Mouse (Mus musculus): ENCODE data around the gene Olfr1385.
"Not testable (repeated sequence)": the region's sequence is repeated elsewhere in the genome, so short reads cannot be mapped to it uniquely, and the experiment has no call there.

Olfr1385 gene

DNA sequence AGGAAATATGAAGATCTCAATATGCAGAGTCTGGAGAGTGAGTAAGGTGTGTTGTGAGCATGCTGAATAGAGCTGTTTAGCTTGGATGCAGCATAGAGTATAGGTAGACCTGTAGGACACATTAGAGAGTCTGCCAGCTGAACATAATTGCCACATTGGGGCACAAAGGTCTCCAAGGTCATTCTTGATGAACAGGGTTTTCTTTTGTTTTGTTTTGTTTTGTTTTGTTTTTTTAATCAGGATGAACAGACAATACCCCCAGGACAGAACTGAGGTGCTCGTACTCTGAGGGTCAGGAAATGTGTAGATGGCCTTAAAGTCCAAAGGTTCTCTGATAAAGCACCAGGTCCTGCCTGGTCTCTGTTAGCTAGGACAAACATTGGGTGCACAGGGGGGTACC is at the start of gene Olfr1385:
Gene Olfr1385, plus strand, starts transcription at position 301 of the 400 bp plus-strand sequence.
- DNase-seq (ENCODE audit: low read depth, low spot score), result not testable (repeated sequence)

DNA sequence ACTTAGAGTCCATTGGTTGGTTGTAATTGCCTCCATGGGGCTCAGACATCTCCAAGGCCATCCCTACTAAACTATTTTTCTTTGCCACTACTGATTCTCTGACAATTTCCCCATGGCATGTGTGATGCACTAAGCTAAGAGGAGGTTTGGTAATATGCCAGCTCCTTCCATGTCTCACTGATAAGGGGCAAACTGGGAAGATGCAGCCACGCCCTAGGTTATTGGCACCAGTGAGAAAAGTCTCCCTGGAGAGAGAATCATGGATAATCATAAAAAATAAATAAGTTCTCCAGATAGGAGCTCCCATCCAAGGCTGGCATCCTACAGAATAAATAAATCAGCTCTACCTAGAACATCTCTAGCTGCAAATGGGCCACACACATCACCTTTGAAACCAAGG is 33.8 kb upstream of the Olfr1385 start, which contains the start of gene Olfr1387:
Gene Olfr1387, plus strand, starts transcription at position 301 of the 400 bp plus-strand sequence.
- DNase-seq (ENCODE audit: low read depth, low spot score), result no peak

DNA sequence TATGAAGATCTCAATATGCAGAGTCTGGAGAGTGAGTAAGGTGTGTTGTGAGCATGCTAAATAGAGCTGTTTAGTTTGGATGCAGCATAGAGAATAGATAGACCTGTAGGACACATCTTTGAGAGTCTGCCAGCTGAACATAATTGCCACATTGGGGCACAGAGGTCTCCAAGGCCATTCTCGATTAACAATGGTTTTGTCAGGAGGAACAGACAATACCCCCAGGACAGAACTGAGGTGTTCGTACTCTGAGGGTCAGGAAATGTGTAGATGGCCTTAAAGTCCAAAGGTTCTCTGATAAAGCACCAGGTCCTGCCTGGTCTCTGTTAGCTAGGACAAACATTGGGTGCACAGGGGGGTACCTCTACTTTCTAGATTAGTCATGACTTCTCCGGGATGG is 24.1 kb upstream of the Olfr1385 start, which contains the start of gene Olfr1386:
Gene Olfr1386, plus strand, starts transcription at position 301 of the 400 bp plus-strand sequence.
- not testable (repeated sequence) for DNase-seq (ENCODE audit: low read depth, low spot score)

DNA sequence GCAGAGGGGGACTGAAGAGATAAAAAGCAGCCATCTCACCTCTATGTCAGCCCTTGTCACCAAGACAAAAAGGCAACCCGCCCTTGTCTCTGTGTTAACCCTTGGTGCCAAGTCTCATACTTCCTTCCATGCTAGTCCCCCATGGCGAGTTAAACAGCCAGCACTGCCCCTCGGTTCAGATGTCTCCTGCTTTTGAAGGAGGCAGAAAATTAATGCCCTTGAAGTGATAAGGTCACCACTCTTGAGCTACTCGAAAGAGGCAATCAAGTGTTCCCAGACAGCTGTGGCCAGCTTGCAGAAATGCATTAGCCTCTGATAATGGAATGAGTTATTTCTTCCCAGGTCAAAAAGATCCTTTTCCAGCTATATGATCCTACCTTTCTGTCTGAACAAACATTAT is 2.9 kb upstream of the Olfr1385 start:
- no peak for DNase-seq (ENCODE audit: low read depth, low spot score)

DNA sequence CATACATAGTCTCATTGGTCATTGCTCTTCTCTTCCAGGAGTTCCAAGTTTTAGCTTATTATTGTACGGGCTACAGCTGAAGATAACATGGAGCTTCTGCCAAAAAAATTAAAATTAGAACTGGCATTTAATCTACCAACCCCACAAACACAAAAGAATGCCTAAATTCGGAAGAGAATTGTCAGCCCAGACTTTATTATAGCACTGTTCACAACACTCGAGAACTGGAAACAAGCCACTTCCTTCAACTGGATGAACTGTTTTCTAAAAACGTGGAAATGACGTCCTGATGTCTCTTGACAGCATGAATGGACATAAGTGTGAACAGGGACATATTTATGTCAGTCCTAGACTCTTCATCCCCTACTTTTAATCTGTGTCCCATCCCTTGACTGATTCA is 29.2 kb downstream of the Olfr1385 start:
- no peak for DNase-seq (ENCODE audit: low read depth, low spot score)

DNA sequence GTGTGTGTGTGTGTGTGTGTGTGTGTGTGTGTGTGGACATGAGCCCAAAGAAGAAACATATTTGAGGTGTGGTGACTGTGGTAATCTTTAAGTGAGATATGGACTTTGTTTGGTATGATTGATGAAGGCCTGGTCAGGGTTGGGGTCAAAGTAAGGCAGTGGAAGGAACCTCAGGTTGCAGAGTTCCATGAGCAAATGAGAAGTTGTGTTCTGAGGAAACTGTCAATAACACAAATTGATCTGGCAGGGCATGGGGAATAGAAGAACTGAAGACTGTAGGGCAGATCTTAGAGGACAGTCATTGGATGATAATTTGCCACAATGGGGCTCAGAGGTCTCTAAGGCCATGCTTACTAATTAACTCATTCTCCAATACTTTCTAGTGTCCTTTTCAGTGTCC is 30.5 kb downstream of the Olfr1385 start, which contains the start of gene Olfr1383:
Gene Olfr1383, plus strand, starts transcription at position 301 of the 400 bp plus-strand sequence.
- no peak for DNase-seq (ENCODE audit: low read depth, low spot score)

DNA sequence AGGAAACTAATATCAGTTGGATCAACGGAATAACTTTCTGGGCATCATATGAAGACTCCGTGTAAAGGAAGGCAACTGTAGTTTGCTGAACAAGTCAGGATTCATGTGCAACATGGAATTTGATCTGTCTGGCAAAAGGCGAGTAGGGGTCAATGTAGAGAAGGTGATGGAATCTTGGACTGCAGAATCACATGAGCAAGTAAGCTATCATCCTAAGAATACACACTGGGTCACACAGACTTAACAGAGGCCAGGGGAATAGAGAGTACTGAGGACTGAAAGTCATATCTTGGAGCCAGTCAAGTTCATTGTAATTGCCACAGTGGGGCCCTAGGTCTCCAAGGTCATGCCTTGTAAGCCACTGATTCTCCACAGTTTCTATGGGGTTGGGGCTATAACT is 39.1 kb downstream of the Olfr1385 start, which contains the start of gene Olfr1382:
Gene Olfr1382, plus strand, starts transcription at position 301 of the 400 bp plus-strand sequence.
- DNase-seq (ENCODE audit: low read depth, low spot score), result no peak

DNA sequence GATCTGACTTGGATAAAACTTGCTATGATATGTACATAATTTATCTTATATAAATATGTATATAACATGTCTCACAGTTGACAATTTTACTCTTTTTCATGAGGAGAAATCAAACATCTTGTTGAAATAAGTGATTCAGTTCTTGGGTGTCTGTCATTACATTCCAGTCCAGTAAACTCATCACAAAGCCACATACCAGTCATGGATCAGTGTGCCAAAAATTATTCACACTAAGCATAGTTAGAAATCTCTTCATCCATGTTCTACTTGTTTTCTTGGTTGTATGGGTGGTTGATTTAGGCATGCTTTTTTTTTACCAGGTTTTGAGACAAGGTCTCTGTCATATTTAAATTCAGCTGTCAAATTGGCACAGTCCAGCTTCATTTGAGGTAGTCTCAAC is 43.9 kb downstream of the Olfr1385 start:
- no peak for DNase-seq (ENCODE audit: low read depth, low spot score)

DNA sequence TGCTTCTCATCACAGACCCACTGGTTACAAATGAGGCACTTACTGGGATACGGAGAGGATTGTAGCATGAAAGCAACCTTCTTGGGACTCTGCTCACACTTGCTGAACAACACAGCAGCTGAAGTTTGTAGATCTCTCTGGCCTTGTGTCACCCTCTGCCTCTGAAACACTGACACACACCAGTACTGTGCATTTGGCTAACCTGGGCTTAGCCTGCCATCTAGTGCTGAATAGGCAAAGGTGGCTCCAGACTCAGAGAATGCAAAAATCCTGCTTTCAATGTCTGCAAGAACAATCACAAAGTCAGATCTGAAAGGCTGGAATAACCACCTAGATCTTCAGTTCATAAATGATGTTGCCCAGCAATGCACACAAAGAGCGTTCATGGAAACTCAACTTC is 47.8 kb downstream of the Olfr1385 start:
- not testable (repeated sequence) for DNase-seq (ENCODE audit: low read depth, low spot score)

DNA sequence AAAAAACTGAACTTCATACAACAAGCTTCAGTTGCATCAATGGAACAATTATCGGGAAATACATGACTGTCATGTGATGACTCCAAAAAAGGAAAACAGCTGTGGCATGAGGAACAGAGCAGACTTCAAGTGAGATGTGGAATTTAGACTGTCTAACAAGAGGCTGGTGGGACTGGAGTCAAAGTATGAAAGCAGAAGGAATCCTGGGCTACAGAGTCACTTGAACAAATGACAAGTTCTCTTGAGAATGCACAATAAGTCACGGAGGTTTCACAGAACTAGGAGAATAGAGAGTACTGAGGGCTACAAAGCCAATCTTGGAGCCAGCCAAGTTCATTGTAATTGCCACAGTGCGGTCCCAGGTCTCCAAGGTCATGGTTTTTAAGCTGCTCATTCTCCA is 54.3 kb downstream of the Olfr1385 start, which contains the start of gene Olfr1381:
Gene Olfr1381, plus strand, starts transcription at position 301 of the 400 bp plus-strand sequence.
- DNase-seq (ENCODE audit: low read depth, low spot score), result not testable (repeated sequence)

Data from retina, adult 2 months (tissue).